Mouse (Mus musculus): ENCODE measurements around the gene Rnpep. TPM values are rescaled to one million over a fixed set of nuclear protein-coding genes. Genes with fewer than 3 reads are reported as not detected.
A peak's percentile ranks its signal among the peaks of the same experiment; 100 is the strongest.

The Rnpep gene
- total and polyA plus RNA-seq, 3 experiments, result 72.6 to 118 (median 73.8) TPM

- no peaks in the 10 kb centered on the region for H3K27me3 ChIP-seq (replicated peaks)
- H3K27ac ChIP-seq (ENCODE audit: insufficient read depth, low read depth), result peak overlapping the region; percentile 91
- in situ Hi-C loops (cut with MboI; ENCODE audit: low pct_ligation_motif_present, low pct_unique_long_range_greater_than_20kb, low sequenced_read_pairs), result loop anchor here (5.0 kb wide), 2 partner anchors 87 to 118 kb away; partner anchors contain the start of gene Shisa4
- peak; percentile 94 for DNase-seq (ENCODE audit: extremely low read depth)
- peak overlapping the region; percentile 81 for H3K9ac ChIP-seq (ENCODE audit: insufficient read depth, low read depth)
- peak overlapping the region; percentile 58 for H3K4me2 ChIP-seq (ENCODE audit: insufficient read depth, low read depth, poor library complexity, severe bottlenecking)
- peaks cover 19% of the 10 kb centered on the region for H3K79me2 ChIP-seq (replicated peaks; ENCODE audit: control insufficient read depth, extremely low read depth, insufficient read depth, poor library complexity, severe bottlenecking)
- peaks cover 47 to 61% of the 10 kb centered on the region in 2 experiments for H3K36me3 ChIP-seq (replicated peaks in 1 of 2; ENCODE audit: control insufficient read depth in 1 of 2, insufficient read depth in 1 of 2, low read length in 1 of 2)
- dilution Hi-C loops (cut with MboI; ENCODE audit: extremely low pct_ligation_motif_present, extremely low pct_unique_long_range_greater_than_20kb, low sequenced_read_pairs), result no loop called here
- H3K4me1 ChIP-seq (ENCODE audit: control insufficient read depth in 1 of 2, insufficient read depth in 2 of 2), result peaks cover 21 to 42% of the 10 kb centered on the region in 2 experiments
- peak overlapping the region; percentile 50 to 68 (median 68) for H3K4me3 ChIP-seq (replicated peaks in 1 of 3; ENCODE audit: low read depth in 2 of 3, low read length in 2 of 3, poor library complexity in 1 of 3)
- H3K9me3 ChIP-seq (replicated peaks; ENCODE audit: low read length), result no peaks in the 10 kb centered on the region
- TF ChIP-seq TBP (conservative IDR thresholded peaks at IDR 0.05; ENCODE audit: low read depth, low read length), result 0 out of 2 replicates have a peak, but pooled peaks have one; percentile 63
- TF ChIP-seq RAD21 (IDR thresholded peaks at IDR 0.05; ENCODE audit: low read depth, low read length), result peak; percentile 86
- peak; percentile 31; the same call in 1 of the 2 replicates for TF ChIP-seq BHLHE40 (IDR thresholded peaks at IDR 0.05; ENCODE audit: low read depth, low read length)
- TF ChIP-seq CTCF (conservative IDR thresholded peaks at IDR 0.05 in 1 of 2, IDR thresholded peaks at IDR 0.05 in 1 of 2; ENCODE audit: low read depth in 2 of 2, low read length in 2 of 2), result peak; percentile 53 to 94
- peak; percentile 95 for TF ChIP-seq SMC3 (IDR thresholded peaks at IDR 0.05; ENCODE audit: low read depth, low read length)
- peak; percentile 84 for TF ChIP-seq ZC3H11A (IDR thresholded peaks at IDR 0.05; ENCODE audit: low read depth, low read length)
- peak; percentile 41; the same call in 1 of the 2 replicates for TF ChIP-seq NELFE (IDR thresholded peaks at IDR 0.05; ENCODE audit: low read depth, low read length)
- peak; percentile 67; the same call in 1 of the 2 replicates for TF ChIP-seq MYC (IDR thresholded peaks at IDR 0.05; ENCODE audit: low read depth, low read length)
- no peak for TF ChIP-seq MAFK (IDR thresholded peaks at IDR 0.05; ENCODE audit: insufficient replicate concordance, low read length)
- TF ChIP-seq TCF12 (IDR thresholded peaks at IDR 0.05; ENCODE audit: low read depth, low read length), result peak; percentile 54
- 0 out of 2 replicates have a peak, but pooled peaks have one; percentile 10 for TF ChIP-seq ETS1 (conservative IDR thresholded peaks at IDR 0.05; ENCODE audit: low read depth, low read length)
- no peak for TF ChIP-seq E2F4 (IDR thresholded peaks at IDR 0.05; ENCODE audit: insufficient replicate concordance, low read depth, low read length)
- no peak for TF ChIP-seq CHD1 (IDR thresholded peaks at IDR 0.05; ENCODE audit: low read depth, low read length)
- no peak; the same call in 1 of the 2 replicates for TF ChIP-seq MXI1 (IDR thresholded peaks at IDR 0.05; ENCODE audit: low read depth, low read length)
These were observed 24.8 kb downstream of the Rnpep start for GRCm38 (mm10) chr1:135259128-135259436.

GRCm38 (mm10) chr1:135258380-135259127, 25.3 kb downstream of the Rnpep start, which contains the start of gene Elf3:
Gene Elf3 (minus strand): TSS chr1:135258568.
- H3K36me3 ChIP-seq (replicated peaks in 1 of 2; ENCODE audit: control insufficient read depth in 1 of 2, insufficient read depth in 1 of 2, low read length in 1 of 2), result peaks cover 47 to 61% of the 10 kb centered on the region in 2 experiments
- H3K79me2 ChIP-seq (replicated peaks; ENCODE audit: control insufficient read depth, extremely low read depth, insufficient read depth, poor library complexity, severe bottlenecking), result peaks cover 19% of the 10 kb centered on the region
- DNase-seq (ENCODE audit: extremely low read depth), result peak; percentile 92
- H3K27me3 ChIP-seq (replicated peaks), result no peaks in the 10 kb centered on the region
- peaks cover 21 to 46% of the 10 kb centered on the region in 2 experiments for H3K4me1 ChIP-seq (ENCODE audit: control insufficient read depth in 1 of 2, insufficient read depth in 2 of 2)
- H3K9ac ChIP-seq (ENCODE audit: insufficient read depth, low read depth), result peak within 1 kb of the TSS; percentile 81
- no peaks in the 10 kb centered on the region for H3K9me3 ChIP-seq (replicated peaks; ENCODE audit: low read length)
- dilution Hi-C loops (cut with MboI; ENCODE audit: extremely low pct_ligation_motif_present, extremely low pct_unique_long_range_greater_than_20kb, low sequenced_read_pairs) (no loop called here), in situ Hi-C loops (cut with MboI; ENCODE audit: low pct_ligation_motif_present, low pct_unique_long_range_greater_than_20kb, low sequenced_read_pairs) (loop anchor here (5.0 kb wide), 2 partner anchors 86 to 119 kb away; partner anchors contain the start of gene Shisa4)
- H3K4me2 ChIP-seq (ENCODE audit: insufficient read depth, low read depth, poor library complexity, severe bottlenecking), result peak within 1 kb of the TSS; percentile 58
- H3K4me3 ChIP-seq (replicated peaks in 1 of 3; ENCODE audit: low read depth in 2 of 3, low read length in 2 of 3, poor library complexity in 1 of 3), result peak within 1 kb of the TSS; percentile 64 to 68 (median 68)
- peak within 1 kb of the TSS; percentile 91 for H3K27ac ChIP-seq (ENCODE audit: insufficient read depth, low read depth)
- TF ChIP-seq MYC (IDR thresholded peaks at IDR 0.05; ENCODE audit: low read depth, low read length), result 0 out of 2 replicates have a peak, but pooled peaks have one; percentile 36
- no peak for TF ChIP-seq KAT2A (IDR thresholded peaks at IDR 0.05; ENCODE audit: insufficient replicate concordance, low read length)
- TF ChIP-seq UBTF (IDR thresholded peaks at IDR 0.05; ENCODE audit: low read depth, low read length), result no peak
- no peak for TF ChIP-seq PAX5 (IDR thresholded peaks at IDR 0.05; ENCODE audit: low read length)
- peak; percentile 63 for TF ChIP-seq IRF4 (IDR thresholded peaks at IDR 0.05; ENCODE audit: low read depth, low read length)
- no peak for TF ChIP-seq NRF1 (IDR thresholded peaks at IDR 0.05; ENCODE audit: low read depth, low read length)
- peak; percentile 86 for TF ChIP-seq POLR2AphosphoS2 (IDR thresholded peaks at IDR 0.05; ENCODE audit: low read depth, low read length)
- TF ChIP-seq USF2 (conservative IDR thresholded peaks at IDR 0.05; ENCODE audit: low read depth, low read length), result no peak
- peak; percentile 2; the same call in 1 of the 2 replicates for TF ChIP-seq SMC3 (IDR thresholded peaks at IDR 0.05; ENCODE audit: low read depth, low read length)
- TF ChIP-seq ELF1 (IDR thresholded peaks at IDR 0.05; ENCODE audit: low read depth, low read length), result peak; percentile 63; the same call in 1 of the 2 replicates
- TF ChIP-seq CHD1 (IDR thresholded peaks at IDR 0.05; ENCODE audit: low read depth, low read length), result peak; percentile 87; the same call in 1 of the 2 replicates
- peak; percentile 88 for TF ChIP-seq MAZ (IDR thresholded peaks at IDR 0.05; ENCODE audit: low read depth, low read length)
- TF ChIP-seq RAD21 (IDR thresholded peaks at IDR 0.05; ENCODE audit: low read depth, low read length), result no peak; the same call in 1 of the 2 replicates
- peak; percentile 75 for TF ChIP-seq TCF12 (IDR thresholded peaks at IDR 0.05; ENCODE audit: low read depth, low read length)
- peak; percentile 28; the same call in 1 of the 2 replicates for TF ChIP-seq EP300 (IDR thresholded peaks at IDR 0.05; ENCODE audit: low read length)
- TF ChIP-seq JUND (conservative IDR thresholded peaks at IDR 0.05; ENCODE audit: low read depth, low read length), result no peak; the same call in 1 of the 2 replicates
- TF ChIP-seq SIN3A (IDR thresholded peaks at IDR 0.05; ENCODE audit: low read length), result peak; percentile 67
- TF ChIP-seq JUN (IDR thresholded peaks at IDR 0.05; ENCODE audit: insufficient read depth, low read depth, low read length), result no peak
- peak; percentile 57; the same call in 1 of the 2 replicates for TF ChIP-seq MXI1 (IDR thresholded peaks at IDR 0.05; ENCODE audit: low read depth, low read length)
- peak; percentile 45; the same call in 1 of the 2 replicates for TF ChIP-seq CHD2 (IDR thresholded peaks at IDR 0.05; ENCODE audit: low read length)
- TF ChIP-seq USF1 (IDR thresholded peaks at IDR 0.05; ENCODE audit: low read depth, low read length), result no peak

All from CH12.LX (cell line).